Mouse (Mus musculus) limb, embryonic 14.5 days (tissue): ENCODE data around the gene Zbtb4. TPM values are rescaled to one million over a fixed set of nuclear protein-coding genes. Genes with fewer than 3 reads are reported as not detected.

Experiments used
- ATAC-seq: fragments of 200-750 bp; cut with Nextera tagmentation; 2 replicates; pipeline ENCODE4 v1.8.0; 2017; ENCODE audit warnings: low read depth, moderate number of reproducible peaks, moderate TSS enrichment; ENCODE audit not compliant: low FRiP score
- DNase-seq: peaks from one replicate; pipeline ENCODE4 v3.0.0-alpha.2; 2015; ENCODE audit warnings: low spot score
- H3K27ac ChIP-seq: fragments of 300-500 bp; sonication (generic); replicated peaks from 2 replicates; pipeline ENCODE4 v1.5.1; 2014; ENCODE audit warnings: low read depth, mild to moderate bottlenecking, low read length, moderate library complexity, mixed read lengths
- H3K27me3 ChIP-seq: fragments of 300-500 bp; sonication (generic); 2 replicates; pipeline ENCODE4 v1.6.1; 2014; ENCODE audit warnings: low read length, mixed read lengths; ENCODE audit not compliant: control insufficient read depth, insufficient read depth
- H3K36me3 ChIP-seq: fragments of 300-500 bp; sonication (generic); 2 replicates; pipeline ENCODE4 v1.6.1; 2014; ENCODE audit warnings: mild to moderate bottlenecking, low read length, moderate library complexity, mixed read lengths; ENCODE audit not compliant: control insufficient read depth, insufficient read depth
- H3K4me1 ChIP-seq: fragments of 300-500 bp; sonication (generic); 2 replicates; pipeline ENCODE4 v1.6.1; 2014; ENCODE audit warnings: antibody characterized with exemption, low read length, mixed read lengths; ENCODE audit not compliant: control insufficient read depth, insufficient read depth
- H3K4me2 ChIP-seq: fragments of 300-500 bp; sonication (generic); replicated peaks from 2 replicates; pipeline ENCODE4 v1.6.1; 2014; ENCODE audit warnings: low read depth, mild to moderate bottlenecking, low read length, moderate library complexity; ENCODE audit not compliant: severe bottlenecking
- H3K4me3 ChIP-seq: fragments of 300-500 bp; sonication (generic); replicated peaks from 2 replicates; pipeline ENCODE4 v1.5.1; 2014; ENCODE audit warnings: low read length
- H3K9ac ChIP-seq: fragments of 300-500 bp; sonication (generic); 2 replicates; pipeline ENCODE4 v1.6.1; 2014; ENCODE audit warnings: mild to moderate bottlenecking, low read depth, low read length, moderate library complexity; ENCODE audit not compliant: severe bottlenecking
- H3K9me3 ChIP-seq: fragments of 300-500 bp; sonication (generic); 2 replicates; pipeline ENCODE4 v1.6.1; 2016; ENCODE audit warnings: low read length; ENCODE audit not compliant: control insufficient read depth
- POLR2A ChIP-seq: fragments of 200-500 bp; IDR thresholded peaks from 2 replicates; pipeline ENCODE4 v1.8.0; 2012; ENCODE audit warnings: inconsistent platforms, mild to moderate bottlenecking, moderate library complexity, borderline replicate concordance; ENCODE audit not compliant: insufficient read depth, insufficient read length; ENCODE audit errors: extremely low read depth
- WGBS: fragments of 180-500 bp; shearing (Covaris S2); extraction: QIAGEN DNeasy Blood & Tissue Kit; methylation state at CpG from one replicate; pipeline ENCODE4 v1.1.7; 2014; 5-methylcytosine and 5-hydroxymethylcytosine counted together
- polyA plus RNA-seq, 2 experiments: library from polyadenylated mRNA; depleted of rRNA in 1 of 2; stranded (reverse) in 1 of 2; unstranded in 1 of 2; fragments of >200 nt; fragmentation: Nextera tagmentation in 1 of 2; extraction: Ambion mirVana in 1 of 2; gene quantifications; 2 replicates each; pipeline versions ENCODE4 v1.2.1 to v1.2.3; 2012 to 2014

The Zbtb4 gene
- polyA plus RNA-seq, 2 experiments, result 4.1 to 12.8 TPM

DNA sequence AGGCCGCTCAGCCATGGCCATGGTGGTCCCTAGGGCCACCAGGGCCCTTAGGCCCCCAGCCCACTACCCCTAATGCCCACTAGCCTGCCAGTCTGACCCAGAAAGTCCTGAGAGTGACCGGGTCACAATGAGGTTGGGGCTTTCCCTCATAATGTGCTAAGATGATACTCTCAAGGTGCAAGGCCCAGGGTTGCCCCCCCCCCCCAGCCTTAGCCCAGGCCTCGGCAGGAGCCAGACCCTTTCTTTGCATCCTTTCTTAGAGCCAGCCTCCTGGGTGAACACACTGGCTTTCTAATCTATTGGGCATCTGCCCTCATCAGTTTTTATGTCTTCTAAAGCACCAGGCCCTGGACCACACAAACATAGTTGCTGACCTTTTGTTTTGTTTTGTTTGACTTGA lies 56.4 kb downstream of the Zbtb4 start, which contains the start of gene Spem1:
Gene Spem1 (minus strand): TSS at position 101 of the 400 bp plus-strand sequence.
- Histone ChIP-seq H3K27ac (no peak within 1 kb of the TSS), H3K9ac (no peak within 1 kb of the TSS)

DNA sequence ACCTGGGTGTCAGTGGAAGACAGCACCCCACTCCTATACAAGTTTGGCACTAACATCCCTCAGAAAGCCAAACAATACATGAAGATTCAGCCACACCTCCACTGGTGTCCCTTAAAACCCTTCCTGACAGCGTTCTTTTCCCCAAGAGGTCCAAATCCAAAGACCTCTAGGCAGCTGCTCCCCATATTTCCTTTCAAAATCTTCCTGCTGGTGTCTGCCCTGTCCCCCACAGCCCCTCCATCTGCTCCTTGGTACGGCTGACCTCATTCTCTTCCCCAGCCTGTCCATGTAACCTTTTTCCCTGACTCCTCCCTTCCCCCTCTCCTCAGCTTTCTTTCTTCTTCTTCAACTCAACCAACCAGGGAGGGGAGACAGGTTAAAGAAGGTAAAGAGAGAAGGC lies 57.7 kb downstream of the Zbtb4 start:
- no peak overlapping the region for H3K9ac ChIP-seq
- ATAC-seq (no peak), DNase-seq (no peak)
- H3K36me3 ChIP-seq, result peaks cover 42% of the 10 kb centered on the region
- H3K9me3 ChIP-seq, result no peaks in the 10 kb centered on the region
- no peaks in the 10 kb centered on the region for H3K27me3 ChIP-seq
- no peak overlapping the region for H3K27ac ChIP-seq
- 73% methylated on average over 2 of the region's 2 CpGs for WGBS
- H3K4me2 ChIP-seq, result no peak overlapping the region
- H3K4me1 ChIP-seq, result no peaks in the 10 kb centered on the region
- TF ChIP-seq POLR2A, result no peak
- H3K4me3 ChIP-seq, result no peak overlapping the region

More for the DNA sequence above, 56.4 kb downstream of the Zbtb4 start, which contains the start of gene Spem1:
- no peaks in the 10 kb centered on the region for H3K27me3 ChIP-seq
- H3K36me3 ChIP-seq, result peaks cover 28% of the 10 kb centered on the region
- H3K9me3 ChIP-seq, result 0 out of 2 replicates have a peak, but pooled peaks cover 8% of the 10 kb centered on the region
- ATAC-seq (no peak), DNase-seq (no peak)
- H3K4me1 ChIP-seq, result no peaks in the 10 kb centered on the region
- no peak for TF ChIP-seq POLR2A
- no peak within 1 kb of the TSS for H3K4me2 ChIP-seq
- WGBS, result 88% methylated on average over 3 of the region's 3 CpGs
- H3K4me3 ChIP-seq, result no peak within 1 kb of the TSS

DNA sequence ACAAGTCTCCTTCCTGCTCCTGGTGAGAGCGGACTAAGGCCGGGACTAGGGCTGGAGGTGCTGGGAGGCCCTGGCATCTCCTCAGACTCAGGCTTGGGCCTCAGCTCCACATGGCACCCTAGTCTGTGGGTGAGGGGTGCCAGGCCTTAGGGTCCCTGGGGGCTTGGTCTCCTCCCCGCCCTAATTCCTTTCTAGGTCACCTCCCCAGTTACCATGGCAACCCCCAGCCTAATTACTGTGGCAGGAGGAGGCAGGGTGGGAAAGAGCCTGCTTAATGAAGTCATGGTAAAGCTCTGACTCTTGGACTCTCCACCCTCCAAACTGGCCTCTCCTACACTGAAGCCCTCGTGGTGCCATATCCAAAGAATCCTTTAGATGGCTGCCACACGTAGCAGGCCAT lies 63.1 kb downstream of the Zbtb4 start:
- Histone ChIP-seq H3K4me3 (no peak overlapping the region), H3K9ac (no peak overlapping the region; the same call in 1 of the 2 replicates), H3K9me3 (no peaks in the 10 kb centered on the region), H3K27ac (no peak overlapping the region), H3K4me1 (peaks cover 5% of the 10 kb centered on the region), H3K4me2 (no peak overlapping the region), H3K27me3 (peaks cover 4% of the 10 kb centered on the region; the same call in 1 of the 2 replicates), H3K36me3 (peaks cover 79% of the 10 kb centered on the region)
- 56% methylated on average over 5 of the region's 5 CpGs for WGBS
- DNase-seq (no peak), ATAC-seq (no peak)
- TF ChIP-seq POLR2A, result no peak

DNA sequence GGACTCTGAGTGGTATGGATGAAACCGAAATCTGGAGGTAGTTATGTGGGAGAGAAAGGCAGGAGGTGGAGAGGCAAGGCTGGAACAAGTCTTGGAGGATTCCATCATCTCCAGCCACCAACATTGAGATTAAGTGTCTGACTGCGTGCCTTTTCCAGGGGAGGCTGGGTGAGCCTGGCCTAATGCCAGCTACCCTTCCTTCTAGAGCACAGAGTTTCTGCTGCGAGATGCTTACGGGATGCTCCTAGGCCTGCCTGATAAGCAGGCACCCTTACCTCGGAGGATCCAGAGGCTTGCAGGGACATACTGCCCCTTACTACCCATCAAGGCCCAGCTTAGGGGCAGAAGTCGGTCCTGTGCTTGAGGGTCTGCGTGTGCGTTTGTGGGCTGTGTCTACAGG lies 67.8 kb downstream of the Zbtb4 start:
- DNase-seq, result no peak
- Histone ChIP-seq H3K9ac (peak overlapping the region; percentile 68), H3K4me2 (peak overlapping the region; percentile 95), H3K36me3 (peaks cover 37% of the 10 kb centered on the region), H3K27ac (no peak overlapping the region), H3K4me3 (peak overlapping the region; percentile 73), H3K9me3 (no peaks in the 10 kb centered on the region), H3K4me1 (peaks cover 30% of the 10 kb centered on the region), H3K27me3 (peaks cover 5% of the 10 kb centered on the region; the same call in 1 of the 2 replicates)
- no peak for ATAC-seq
- no peak for TF ChIP-seq POLR2A
- WGBS, result 61% methylated on average over 8 of the region's 8 CpGs

Other genes starting within 250 kb of the Zbtb4 start
Only the 30 nearest of the 44 such genes appear.
- gene Shbg, start 148.0 kb upstream of the Zbtb4 start, polyA plus RNA-seq (2012; rRNA removed), result 0.05 TPM in 1 of 2 replicates, not detected in the other
- not detected in 2 replicates for gene Shbg, start 148.0 kb upstream of the Zbtb4 start, polyA plus RNA-seq (2014; fragmentation: Nextera tagmentation; extraction: Ambion mirVana)
- 14.2 and 21.1 TPM in 2 replicates for gene Sat2, start 143.9 kb upstream of the Zbtb4 start, polyA plus RNA-seq (2012; rRNA removed)
- gene Sat2, start 143.9 kb upstream of the Zbtb4 start, polyA plus RNA-seq (2014; fragmentation: Nextera tagmentation; extraction: Ambion mirVana), result 16.5 and 20.1 TPM in 2 replicates
- 122 and 125 TPM in 2 replicates for gene Fxr2, start 132.9 kb upstream of the Zbtb4 start, polyA plus RNA-seq (2012; rRNA removed)
- gene Fxr2, start 132.9 kb upstream of the Zbtb4 start, polyA plus RNA-seq (2014; fragmentation: Nextera tagmentation; extraction: Ambion mirVana), result 28.9 and 33.8 TPM in 2 replicates
- 1.5 and 2.1 TPM in 2 replicates for gene Sox15, start 110.6 kb upstream of the Zbtb4 start, polyA plus RNA-seq (2012; rRNA removed)
- gene Sox15, start 110.6 kb upstream of the Zbtb4 start, polyA plus RNA-seq (2014; fragmentation: Nextera tagmentation; extraction: Ambion mirVana), result 1.0 and 3.0 TPM in 2 replicates
- gene Mpdu1, start 103.3 kb upstream of the Zbtb4 start, polyA plus RNA-seq (2012; rRNA removed), result 117 and 155 TPM in 2 replicates
- gene Mpdu1, start 103.3 kb upstream of the Zbtb4 start, polyA plus RNA-seq (2014; fragmentation: Nextera tagmentation; extraction: Ambion mirVana), result 28.9 and 30.8 TPM in 2 replicates
- gene Cd68, start 99.8 kb upstream of the Zbtb4 start, polyA plus RNA-seq (2012; rRNA removed), result 16.6 and 24.3 TPM in 2 replicates
- 20.5 and 24.7 TPM in 2 replicates for gene Cd68, start 99.8 kb upstream of the Zbtb4 start, polyA plus RNA-seq (2014; fragmentation: Nextera tagmentation; extraction: Ambion mirVana)
- 887 and 919 TPM in 2 replicates for gene Eif4a1, start 93.5 kb upstream of the Zbtb4 start, polyA plus RNA-seq (2012; rRNA removed)
- gene Eif4a1, start 93.5 kb upstream of the Zbtb4 start, polyA plus RNA-seq (2014; fragmentation: Nextera tagmentation; extraction: Ambion mirVana), result 547 and 561 TPM in 2 replicates
- 172 and 297 TPM in 2 replicates for gene Senp3, start 83.8 kb upstream of the Zbtb4 start, polyA plus RNA-seq (2012; rRNA removed)
- 95.4 and 99.0 TPM in 2 replicates for gene Senp3, start 83.8 kb upstream of the Zbtb4 start, polyA plus RNA-seq (2014; fragmentation: Nextera tagmentation; extraction: Ambion mirVana)
- 4.4 and 5.2 TPM in 2 replicates for gene Tnfsf13, start 80.1 kb upstream of the Zbtb4 start, polyA plus RNA-seq (2012; rRNA removed)
- gene Tnfsf13, start 80.1 kb upstream of the Zbtb4 start, polyA plus RNA-seq (2014; fragmentation: Nextera tagmentation; extraction: Ambion mirVana), result 0.77 and 0.98 TPM in 2 replicates
- 22.9 and 31.6 TPM in 2 replicates for gene Tnfsf12, start 70.1 kb upstream of the Zbtb4 start, polyA plus RNA-seq (2012; rRNA removed)
- 13.7 and 15.2 TPM in 2 replicates for gene Tnfsf12, start 70.1 kb upstream of the Zbtb4 start, polyA plus RNA-seq (2014; fragmentation: Nextera tagmentation; extraction: Ambion mirVana)
- gene Tnfsfm13, start 69.8 kb upstream of the Zbtb4 start, polyA plus RNA-seq (2012; rRNA removed), result 3.8 and 6.9 TPM in 2 replicates
- gene Tnfsfm13, start 69.8 kb upstream of the Zbtb4 start, polyA plus RNA-seq (2014; fragmentation: Nextera tagmentation; extraction: Ambion mirVana), result 5.9 and 6.6 TPM in 2 replicates
- gene Polr2a, start 7.3 kb upstream of the Zbtb4 start, polyA plus RNA-seq (2012; rRNA removed), result 76.6 and 100 TPM in 2 replicates
- 40.7 and 45.3 TPM in 2 replicates for gene Polr2a, start 7.3 kb upstream of the Zbtb4 start, polyA plus RNA-seq (2014; fragmentation: Nextera tagmentation; extraction: Ambion mirVana)
- gene Slc35g3, start 3.9 kb upstream of the Zbtb4 start, polyA plus RNA-seq (2012; rRNA removed), result 0.14 and 0.23 TPM in 2 replicates
- gene Slc35g3, start 3.9 kb upstream of the Zbtb4 start, polyA plus RNA-seq (2014; fragmentation: Nextera tagmentation; extraction: Ambion mirVana), result 0.21 TPM in 1 of 2 replicates, not detected in the other
- 69.4 and 81.0 TPM in 2 replicates for gene Chrnb1, start 30.0 kb downstream of the Zbtb4 start, polyA plus RNA-seq (2012; rRNA removed)
- gene Chrnb1, start 30.0 kb downstream of the Zbtb4 start, polyA plus RNA-seq (2014; fragmentation: Nextera tagmentation; extraction: Ambion mirVana), result 14.1 and 19.0 TPM in 2 replicates
- 17.2 and 17.5 TPM in 2 replicates for gene Fgf11, start 35.9 kb downstream of the Zbtb4 start, polyA plus RNA-seq (2012; rRNA removed)
- gene Fgf11, start 35.9 kb downstream of the Zbtb4 start, polyA plus RNA-seq (2014; fragmentation: Nextera tagmentation; extraction: Ambion mirVana), result 2.2 and 3.4 TPM in 2 replicates
- 1.8 TPM in 2 replicates for gene Tmem102, start 39.7 kb downstream of the Zbtb4 start, polyA plus RNA-seq (2012; rRNA removed)
- gene Tmem102, start 39.7 kb downstream of the Zbtb4 start, polyA plus RNA-seq (2014; fragmentation: Nextera tagmentation; extraction: Ambion mirVana), result 5.4 and 5.9 TPM in 2 replicates
- not detected in 2 replicates for gene Gm39566, start 49.4 kb downstream of the Zbtb4 start, polyA plus RNA-seq (2012; rRNA removed)
- not detected in 2 replicates for gene Gm39566, start 49.4 kb downstream of the Zbtb4 start, polyA plus RNA-seq (2014; fragmentation: Nextera tagmentation; extraction: Ambion mirVana)
- gene Spem2, start 52.6 kb downstream of the Zbtb4 start, polyA plus RNA-seq (2012; rRNA removed), result not detected in 2 replicates
- gene Spem2, start 52.6 kb downstream of the Zbtb4 start, polyA plus RNA-seq (2014; fragmentation: Nextera tagmentation; extraction: Ambion mirVana), result not detected in 2 replicates
- 0.65 and 0.79 TPM in 2 replicates for gene Spem1, start 56.3 kb downstream of the Zbtb4 start, polyA plus RNA-seq (2012; rRNA removed)
- 0.18 TPM in 1 of 2 replicates, not detected in the other for gene Spem1, start 56.3 kb downstream of the Zbtb4 start, polyA plus RNA-seq (2014; fragmentation: Nextera tagmentation; extraction: Ambion mirVana)
- gene Nlgn2, start 71.9 kb downstream of the Zbtb4 start, polyA plus RNA-seq (2012; rRNA removed), result 96.0 and 123 TPM in 2 replicates
- gene Nlgn2, start 71.9 kb downstream of the Zbtb4 start, polyA plus RNA-seq (2014; fragmentation: Nextera tagmentation; extraction: Ambion mirVana), result 11.1 and 13.4 TPM in 2 replicates
- gene Tmem256, start 72.6 kb downstream of the Zbtb4 start, polyA plus RNA-seq (2012; rRNA removed), result 240 and 292 TPM in 2 replicates
- 368 and 382 TPM in 2 replicates for gene Tmem256, start 72.6 kb downstream of the Zbtb4 start, polyA plus RNA-seq (2014; fragmentation: Nextera tagmentation; extraction: Ambion mirVana)
- gene Plscr3, start 80.5 kb downstream of the Zbtb4 start, polyA plus RNA-seq (2012; rRNA removed), result 190 and 214 TPM in 2 replicates
- 137 and 140 TPM in 2 replicates for gene Plscr3, start 80.5 kb downstream of the Zbtb4 start, polyA plus RNA-seq (2014; fragmentation: Nextera tagmentation; extraction: Ambion mirVana)
- 2.8 TPM in 2 replicates for gene Tnk1, start 92.8 kb downstream of the Zbtb4 start, polyA plus RNA-seq (2012; rRNA removed)
- gene Tnk1, start 92.8 kb downstream of the Zbtb4 start, polyA plus RNA-seq (2014; fragmentation: Nextera tagmentation; extraction: Ambion mirVana), result 3.2 and 3.3 TPM in 2 replicates
- not detected in 2 replicates for gene Tmem95, start 112.1 kb downstream of the Zbtb4 start, polyA plus RNA-seq (2012; rRNA removed)
- not detected in 2 replicates for gene Tmem95, start 112.1 kb downstream of the Zbtb4 start, polyA plus RNA-seq (2014; fragmentation: Nextera tagmentation; extraction: Ambion mirVana)
- gene Kctd11, start 115.5 kb downstream of the Zbtb4 start, polyA plus RNA-seq (2012; rRNA removed), result 5.1 and 5.3 TPM in 2 replicates
- 6.0 and 6.5 TPM in 2 replicates for gene Kctd11, start 115.5 kb downstream of the Zbtb4 start, polyA plus RNA-seq (2014; fragmentation: Nextera tagmentation; extraction: Ambion mirVana)
- 2.1 and 2.2 TPM in 2 replicates for gene Acap1, start 129.6 kb downstream of the Zbtb4 start, polyA plus RNA-seq (2012; rRNA removed)
- gene Acap1, start 129.6 kb downstream of the Zbtb4 start, polyA plus RNA-seq (2014; fragmentation: Nextera tagmentation; extraction: Ambion mirVana), result 2.1 TPM in 2 replicates
- 8.6 and 8.9 TPM in 2 replicates for gene 2810408A11Rik, start 135.1 kb downstream of the Zbtb4 start, polyA plus RNA-seq (2012; rRNA removed)
- 8.9 and 12.3 TPM in 2 replicates for gene 2810408A11Rik, start 135.1 kb downstream of the Zbtb4 start, polyA plus RNA-seq (2014; fragmentation: Nextera tagmentation; extraction: Ambion mirVana)
- gene Neurl4, start 135.2 kb downstream of the Zbtb4 start, polyA plus RNA-seq (2012; rRNA removed), result 74.3 and 74.6 TPM in 2 replicates
- 11.4 and 15.0 TPM in 2 replicates for gene Neurl4, start 135.2 kb downstream of the Zbtb4 start, polyA plus RNA-seq (2014; fragmentation: Nextera tagmentation; extraction: Ambion mirVana)
- gene Gps2, start 148.0 kb downstream of the Zbtb4 start, polyA plus RNA-seq (2012; rRNA removed), result 94.0 and 110 TPM in 2 replicates
- 67.3 and 74.4 TPM in 2 replicates for gene Gps2, start 148.0 kb downstream of the Zbtb4 start, polyA plus RNA-seq (2014; fragmentation: Nextera tagmentation; extraction: Ambion mirVana)
- gene Eif5a, start 156.0 kb downstream of the Zbtb4 start, polyA plus RNA-seq (2012; rRNA removed), result 1,009 and 1,079 TPM in 2 replicates
- 1,556 and 1,603 TPM in 2 replicates for gene Eif5a, start 156.0 kb downstream of the Zbtb4 start, polyA plus RNA-seq (2014; fragmentation: Nextera tagmentation; extraction: Ambion mirVana)